Mouse (Mus musculus) lung, postnatal 36 days (tissue): ENCODE measurements at regions not wholly inside any gene's neighbourhood (a gene's known extent, or its start where the extent isn't known, plus 50 kb on each side); places are given as distances from the start of the nearest gene placed in this dataset.
A peak's percentile ranks its signal among the peaks of the same experiment; 100 is the strongest.
"Not testable (repeated sequence)": the region's sequence is repeated elsewhere in the genome, so short reads cannot be mapped to it uniquely, and the experiment has no call there.

Source experiments
- DNase-seq: peaks from one replicate; pipeline ENCODE4 v3.0.0; 2022; ENCODE audit warnings: mixed read lengths

DNA sequence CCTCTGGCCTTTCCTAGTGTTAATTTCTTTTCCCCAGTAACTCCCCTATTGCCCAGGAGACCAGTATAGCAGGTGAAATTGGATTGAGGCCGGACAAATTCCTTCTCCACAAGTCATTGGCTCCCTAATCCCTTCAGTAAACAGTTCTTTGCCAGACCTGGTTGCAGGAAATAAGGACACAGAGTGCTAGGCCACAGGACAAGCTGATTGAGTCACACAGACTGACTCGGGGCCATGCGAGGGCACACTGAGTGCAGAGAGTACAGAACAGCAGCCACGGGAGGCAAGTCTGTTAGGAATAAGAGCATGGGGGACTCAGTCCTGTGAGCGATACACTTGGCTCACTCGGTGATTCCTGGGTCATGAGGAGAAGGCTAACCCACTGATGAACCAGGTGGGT is 134.3 kb upstream of the Ajap1 start:
- DNase-seq: peak; percentile 5

DNA sequence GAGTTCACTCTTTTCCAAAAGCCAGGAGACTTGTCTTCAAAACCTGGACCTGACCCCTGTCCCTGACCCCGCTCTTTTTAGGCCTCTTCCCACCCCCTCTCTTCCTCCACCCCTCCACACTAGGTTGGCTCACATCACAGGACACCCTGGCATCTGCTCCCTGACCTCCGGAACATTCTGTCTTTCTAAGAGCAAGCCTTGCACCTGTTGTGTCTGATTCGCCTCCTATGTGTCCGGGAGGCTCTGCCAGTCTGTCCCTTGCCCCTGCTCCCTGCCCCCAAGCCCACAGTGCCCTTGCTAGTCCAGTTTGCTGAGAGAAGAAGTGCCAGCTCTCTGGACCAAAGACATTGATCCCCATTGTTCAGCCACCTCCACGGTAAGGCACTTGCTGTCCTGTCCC is 138.3 kb upstream of the Ajap1 start:
- DNase-seq: no peak

DNA sequence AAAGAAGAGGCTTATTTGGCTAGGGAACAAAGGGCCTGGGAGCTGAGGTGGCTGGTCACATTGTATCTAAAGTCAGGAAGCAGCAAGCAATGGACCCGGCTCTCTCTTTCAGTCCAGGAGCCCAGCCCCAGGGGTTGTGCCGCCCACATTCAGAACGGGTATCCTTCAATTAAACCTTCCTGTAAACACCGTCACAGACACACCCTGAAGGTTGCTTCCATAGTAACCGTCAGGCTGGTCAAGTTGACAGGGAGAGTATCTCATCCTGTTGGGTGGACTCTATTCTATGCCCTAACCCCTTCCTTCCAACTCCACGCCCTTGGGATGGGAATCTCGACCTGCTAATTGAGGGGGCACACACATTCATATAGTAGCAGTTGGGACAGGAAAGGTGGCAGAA is 148.6 kb upstream of the Ajap1 start:
- DNase-seq: no peak

DNA sequence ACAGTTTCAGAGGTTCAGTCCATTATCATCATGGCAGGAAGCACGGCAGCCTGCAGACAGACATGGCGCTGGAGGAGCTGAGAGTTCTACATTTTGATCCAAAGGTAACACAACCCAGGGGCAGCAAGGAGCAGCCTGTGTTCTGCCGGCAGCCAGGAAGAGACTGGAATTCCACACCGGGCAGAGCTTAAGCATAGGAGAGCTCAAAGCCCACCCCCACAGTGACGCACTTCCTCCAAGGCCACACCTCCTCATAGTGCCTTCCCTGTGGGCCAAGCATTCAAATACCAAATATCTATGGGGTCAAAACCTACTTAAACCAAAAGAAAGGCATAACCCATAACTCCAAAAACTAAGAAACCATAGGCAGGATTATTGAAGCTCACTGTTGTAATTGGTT is 149.4 kb upstream of the Ajap1 start:
- no peak for DNase-seq

DNA sequence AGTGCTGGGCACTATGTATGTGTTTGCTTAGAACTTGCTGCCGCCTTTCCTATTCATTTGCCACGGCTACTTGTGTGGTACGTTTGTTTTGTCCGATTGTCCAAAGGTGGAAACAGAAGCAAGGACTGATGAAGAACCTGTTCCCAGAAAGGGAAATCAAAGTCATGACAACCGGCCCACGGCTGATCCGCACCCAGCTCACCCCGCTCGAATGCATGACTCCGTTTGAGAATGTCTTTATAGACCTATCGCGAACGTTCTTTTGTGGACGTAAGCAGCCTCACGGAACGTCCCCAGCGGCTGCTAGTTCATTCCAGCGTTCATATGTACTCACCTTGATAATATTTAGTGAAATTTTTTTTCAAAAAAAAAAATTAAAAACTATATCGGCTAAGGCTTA is 149.9 kb upstream of the Ajap1 start:
- DNase-seq: no peak

DNA sequence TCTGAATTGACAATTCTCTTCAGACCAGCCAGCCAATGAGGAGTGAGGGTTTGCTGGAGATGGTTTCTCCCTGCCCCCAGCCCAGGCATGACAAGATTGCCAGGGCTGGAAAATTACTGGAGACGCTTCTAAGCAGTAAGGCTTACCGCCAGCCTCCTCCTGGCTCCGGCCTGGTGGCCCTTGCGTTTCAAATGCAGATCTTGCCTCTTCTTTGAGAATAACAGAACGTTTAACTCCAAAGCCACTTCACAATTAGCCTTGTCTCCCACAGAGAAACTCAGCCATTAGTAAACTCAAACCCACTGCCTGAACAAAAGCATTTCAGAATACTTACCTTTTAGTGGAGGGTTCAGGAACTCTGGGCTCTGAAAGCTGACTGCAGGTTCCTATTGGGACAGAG is 150.6 kb upstream of the Ajap1 start:
- DNase-seq: no peak

DNA sequence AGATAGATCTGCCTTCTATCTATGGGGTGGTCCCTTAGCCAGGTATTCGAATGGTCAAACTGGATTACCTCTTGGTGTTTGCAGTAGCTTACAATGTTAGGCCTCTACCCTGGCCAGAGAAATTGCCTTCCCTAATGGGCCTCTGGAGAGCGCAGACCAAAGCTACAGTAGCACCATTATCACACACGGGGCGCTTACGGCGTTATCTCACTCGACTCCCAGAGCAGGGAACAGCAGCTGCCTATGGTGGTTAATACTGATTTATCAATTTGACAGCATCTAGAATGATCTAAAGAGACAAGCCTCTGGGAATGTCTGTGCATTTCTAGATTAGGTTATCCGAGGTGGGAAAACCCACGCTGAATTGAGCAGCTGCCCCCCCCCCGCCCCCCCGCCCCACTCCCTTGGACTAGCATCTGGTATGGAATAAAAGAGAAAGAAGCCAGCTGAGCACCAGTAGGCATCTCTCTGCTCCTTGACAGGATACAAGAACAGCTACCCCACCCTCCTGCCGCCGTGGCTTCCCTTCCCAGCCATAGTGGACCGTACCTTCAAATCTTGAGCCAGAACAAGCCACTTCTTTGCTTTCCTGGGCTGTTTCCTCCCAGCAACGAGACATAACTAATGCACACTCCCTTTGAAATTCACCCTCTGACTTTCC is 151.7 kb upstream of the Ajap1 start:
- DNase-seq: no peak

DNA sequence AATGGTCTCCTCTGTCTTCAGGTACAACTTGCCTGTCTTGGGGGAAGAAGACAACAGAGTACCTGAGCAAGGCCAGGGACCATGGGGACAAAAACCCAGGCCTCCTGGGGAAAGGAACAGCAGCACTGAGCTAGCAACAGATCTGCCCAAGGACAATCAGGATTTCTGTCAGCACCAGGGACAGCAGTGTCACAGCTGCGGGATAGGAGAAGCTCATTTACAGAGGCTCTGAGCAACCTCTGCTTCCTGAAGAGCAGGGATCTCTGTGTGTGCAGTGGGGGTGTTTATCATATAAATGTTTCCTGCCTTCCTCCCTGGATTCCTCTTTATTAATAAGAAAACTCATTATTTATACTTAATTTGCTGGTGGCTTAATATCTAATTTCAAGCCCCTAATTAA is 155.4 kb upstream of the Ajap1 start:
- DNase-seq: no peak

DNA sequence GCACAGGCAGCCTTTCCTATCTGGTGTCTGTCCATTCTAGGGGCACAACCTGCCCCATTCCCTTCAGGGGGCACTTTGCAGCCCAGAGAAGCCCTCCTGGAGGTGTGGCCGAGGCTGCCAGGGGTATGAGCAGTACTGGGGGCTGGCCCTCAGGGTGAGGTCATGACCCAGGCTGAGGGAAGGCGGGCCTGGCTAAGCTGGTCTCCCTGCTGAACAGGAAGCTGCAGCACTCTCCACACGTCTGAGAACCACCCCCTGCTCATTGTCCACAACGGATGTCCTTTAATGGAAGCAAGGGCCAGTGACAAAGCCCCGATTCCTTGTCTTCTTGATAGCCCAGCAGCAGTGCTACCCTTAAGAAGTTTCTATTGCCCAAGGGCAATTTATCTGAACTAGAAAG is 169.2 kb upstream of the Ajap1 start:
- DNase-seq: no peak

DNA sequence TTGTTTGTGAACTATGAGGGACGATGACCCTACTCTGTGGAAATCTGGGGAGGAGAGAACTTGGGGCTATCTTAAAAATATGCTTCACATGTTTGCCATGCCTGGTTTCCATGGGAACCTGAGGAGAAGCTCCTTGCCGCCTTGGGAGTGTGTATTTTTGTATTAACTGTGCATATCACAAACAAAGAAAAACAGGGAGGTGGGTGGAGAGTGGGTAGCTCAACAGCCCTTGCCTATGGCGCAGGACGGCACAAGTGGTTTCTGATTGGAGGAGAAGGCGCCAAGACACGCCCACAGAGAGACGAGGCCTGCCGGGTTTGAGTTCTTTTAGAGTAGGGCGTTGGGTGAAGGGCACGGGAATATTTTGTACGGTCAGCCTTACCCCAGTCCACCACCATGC is 170.2 kb upstream of the Ajap1 start:
- no peak for DNase-seq

DNA sequence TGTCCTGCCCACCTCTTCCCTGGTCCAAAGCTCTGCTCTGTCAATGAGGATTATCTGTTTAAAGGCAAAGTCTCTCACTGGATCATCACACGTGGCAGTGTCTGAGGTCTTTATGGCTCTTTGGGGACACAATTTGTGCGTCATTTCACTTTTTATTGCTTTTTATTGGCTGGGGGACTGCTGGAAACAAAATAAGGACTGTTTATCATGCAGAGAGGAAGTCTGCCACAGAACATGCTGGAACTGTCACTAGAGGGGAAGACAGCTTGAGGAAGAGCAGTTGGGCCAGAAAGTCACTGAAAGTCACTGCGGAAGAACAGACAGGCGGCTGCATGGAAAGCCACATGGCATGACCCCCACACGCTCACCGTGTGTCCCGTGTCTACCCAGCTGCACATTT is 180.1 kb upstream of the Ajap1 start:
- no peak for DNase-seq

DNA sequence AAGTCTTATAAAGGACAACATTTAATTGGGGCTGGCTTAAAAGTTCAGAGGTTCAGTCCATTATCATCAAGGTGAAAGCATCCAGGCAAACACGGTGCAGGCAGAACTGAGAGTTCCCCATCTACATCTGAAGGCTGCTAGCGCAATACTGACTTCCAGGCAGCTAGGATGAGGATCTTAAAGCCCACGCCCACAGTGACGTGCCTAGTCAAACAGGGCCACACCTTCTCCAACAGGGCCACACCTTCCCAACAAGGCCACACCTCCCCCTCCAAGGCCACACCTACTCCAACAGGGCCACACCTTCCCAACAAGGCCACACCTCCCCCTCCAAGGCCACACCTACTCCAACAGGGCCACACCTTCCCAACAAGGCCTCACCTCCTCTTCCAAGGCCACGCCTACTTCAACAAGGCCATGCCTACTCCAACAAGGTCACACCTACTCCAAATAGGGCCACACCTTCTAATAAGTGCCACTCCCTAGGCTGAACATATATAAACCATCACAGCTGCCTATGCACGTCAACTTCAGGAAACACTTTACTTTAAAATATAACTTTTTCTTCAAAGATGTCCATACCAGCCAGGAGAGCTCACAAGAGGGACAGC is 184.1 kb upstream of the Ajap1 start:
- DNase-seq: not testable (repeated sequence)

DNA sequence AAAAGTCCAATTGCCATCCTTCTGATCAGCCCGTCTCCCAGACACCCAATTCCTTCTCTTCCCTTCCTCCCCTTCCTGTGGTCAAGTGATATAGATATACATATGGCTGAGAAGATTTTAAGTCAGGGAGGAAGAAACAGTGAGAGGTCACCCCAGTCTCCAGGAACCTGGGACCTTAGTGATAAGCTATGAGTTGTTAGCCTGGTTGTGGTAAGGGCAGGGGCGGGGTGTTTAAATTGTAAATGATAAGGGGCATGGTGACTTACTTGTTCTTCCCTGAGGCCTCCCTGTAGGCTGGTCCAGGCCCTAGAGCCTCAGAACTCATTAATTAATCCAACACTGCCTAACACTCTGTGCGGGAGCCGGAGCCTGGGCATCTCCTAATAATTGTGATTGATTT is 186.5 kb upstream of the Ajap1 start:
- no peak for DNase-seq

DNA sequence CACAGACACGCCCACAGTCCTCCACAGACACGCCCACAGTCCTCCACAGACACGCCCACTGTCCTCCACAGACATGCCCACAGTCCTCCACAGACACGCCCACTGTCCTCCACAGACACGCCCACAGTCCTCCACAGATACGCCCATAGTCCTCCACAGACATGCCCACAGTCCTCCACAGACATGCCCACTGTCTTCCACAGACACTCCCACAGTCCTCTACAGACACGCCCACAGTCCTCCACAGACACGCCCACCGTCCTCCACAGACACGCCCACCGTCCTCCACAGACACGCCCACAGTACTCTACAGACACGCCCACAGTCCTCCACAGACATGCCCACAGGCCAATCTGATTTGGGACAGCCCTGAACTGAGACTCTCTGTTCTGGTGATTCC is 187.6 kb upstream of the Ajap1 start:
- DNase-seq: no peak

DNA sequence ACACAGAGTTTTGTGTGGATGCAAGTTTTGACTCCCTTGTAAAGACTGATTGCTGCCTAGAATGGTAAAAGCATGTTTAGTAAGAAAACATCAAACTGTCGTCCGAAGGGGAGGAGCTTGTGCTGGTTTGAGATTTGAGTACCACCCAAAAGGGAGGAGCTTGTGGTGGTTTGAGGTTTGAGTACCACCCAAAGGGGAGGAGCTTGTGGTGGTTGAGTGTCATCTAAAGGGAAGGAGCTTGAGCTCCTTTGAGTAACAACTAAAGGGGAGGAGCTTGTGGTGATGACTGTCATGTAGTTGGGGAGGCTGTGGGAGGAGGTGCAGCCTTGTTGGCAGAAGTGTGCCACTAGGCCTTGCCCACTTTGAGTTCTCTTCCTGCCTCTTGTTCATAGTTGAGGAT is 192.8 kb upstream of the Ajap1 start:
- DNase-seq: no peak

DNA sequence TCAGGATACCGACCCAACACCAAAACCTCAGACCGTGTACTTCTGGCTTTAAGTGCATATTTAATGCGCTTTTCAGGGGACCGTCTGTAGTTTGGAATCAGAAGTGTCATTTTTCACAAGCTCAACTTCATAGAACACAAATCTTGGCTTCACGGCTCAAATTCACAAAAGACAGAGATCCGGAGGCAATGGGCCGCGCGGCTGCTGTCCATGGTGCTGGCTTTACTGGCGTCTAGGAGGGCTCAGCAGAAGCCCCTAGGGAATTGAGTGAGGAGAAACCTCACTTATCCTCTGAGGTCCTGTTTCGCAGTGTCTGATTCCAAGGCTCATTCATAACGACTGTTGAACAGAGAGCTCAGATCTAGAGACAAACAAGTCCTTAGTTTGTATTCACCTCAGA is 196.5 kb upstream of the Ajap1 start:
- DNase-seq: no peak

DNA sequence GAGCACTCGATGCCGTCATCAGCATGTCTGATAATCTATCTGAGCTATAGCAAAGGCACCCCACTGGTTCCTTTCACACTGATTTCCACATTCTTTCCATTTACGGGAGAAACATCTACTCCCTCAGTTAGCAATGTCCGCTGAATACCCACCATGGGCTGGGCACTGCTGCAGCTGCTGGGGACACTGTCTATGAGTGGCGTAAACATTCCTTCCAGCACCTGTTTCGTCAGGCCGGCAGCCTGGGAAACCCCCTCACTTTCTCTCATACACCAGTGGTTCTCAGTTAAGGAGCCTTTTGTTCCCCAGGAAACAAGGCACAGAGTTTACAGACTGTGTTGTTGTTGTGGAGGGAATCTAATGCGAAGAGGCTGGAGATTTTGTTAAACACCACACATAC is 205.8 kb upstream of the Ajap1 start:
- DNase-seq: no peak

DNA sequence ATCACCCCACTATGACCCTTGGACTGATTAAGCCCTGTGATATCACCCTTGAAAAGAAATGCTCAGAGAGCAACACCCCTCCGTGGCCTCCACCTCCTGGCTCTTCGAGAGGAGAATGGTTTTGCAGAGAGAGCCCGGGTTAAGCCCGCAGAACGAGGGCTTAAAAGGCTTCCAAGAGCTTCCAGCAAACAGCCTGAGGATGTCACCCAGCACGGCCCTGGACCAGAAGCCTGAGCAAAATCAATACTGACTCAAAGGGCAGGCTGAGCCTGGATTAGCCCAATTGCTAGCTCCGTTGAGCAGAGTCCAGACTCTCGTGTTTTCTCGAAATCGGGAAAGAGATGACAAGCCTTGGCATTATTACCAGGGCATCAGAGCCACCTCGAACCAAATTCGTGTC is 211.3 kb upstream of the Ajap1 start:
- DNase-seq: no peak

DNA sequence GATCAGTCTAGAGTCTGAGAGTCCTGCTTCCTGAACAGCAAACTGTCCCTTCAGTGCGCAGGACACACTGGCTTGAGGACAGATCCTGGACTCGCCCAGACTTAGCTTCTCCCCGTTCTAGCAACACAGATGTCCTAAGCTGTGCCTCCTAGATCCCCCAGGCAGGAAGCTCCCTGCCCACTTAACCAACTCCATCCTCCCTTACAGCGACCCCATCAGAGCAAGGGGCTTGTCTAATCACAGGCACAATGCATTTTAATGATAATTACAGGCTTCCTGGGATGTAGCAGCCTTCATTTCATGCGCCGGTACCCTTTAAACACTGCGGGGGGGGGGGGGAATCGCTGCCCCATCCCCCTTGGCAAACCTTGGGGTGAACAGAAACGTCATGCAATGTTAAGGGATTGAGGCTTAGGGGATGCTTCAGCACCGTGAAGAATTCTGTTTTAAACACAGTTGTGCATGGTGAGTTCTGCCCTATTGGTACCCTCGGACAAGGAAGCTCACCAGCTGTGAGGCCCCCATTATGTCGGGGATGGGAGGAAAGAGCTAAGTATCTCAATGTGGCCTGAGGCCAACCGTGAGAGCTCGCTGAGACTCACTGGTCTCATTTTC is 213.9 kb upstream of the Ajap1 start:
- DNase-seq: no peak

DNA sequence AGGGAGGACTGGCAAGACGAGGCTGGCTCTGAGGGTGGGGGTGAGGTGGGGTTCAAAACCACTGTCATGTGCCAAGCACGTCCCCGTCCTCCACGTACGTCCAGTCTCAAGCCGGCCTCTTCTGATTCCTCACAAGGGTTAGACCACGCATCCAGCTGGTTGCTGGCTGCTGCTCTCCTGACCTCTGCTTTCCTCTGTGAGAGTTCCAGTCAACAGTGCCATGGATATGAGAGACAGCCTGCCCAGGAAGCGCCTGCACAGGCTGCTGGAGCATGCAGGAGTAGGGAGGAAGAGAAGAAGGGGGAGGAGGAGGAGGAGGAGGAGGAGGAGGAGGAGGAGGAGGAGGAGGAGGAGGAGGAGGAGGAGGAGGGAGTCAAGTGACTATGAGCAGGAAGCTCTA is 224.6 kb upstream of the Ajap1 start:
- DNase-seq: peak; percentile 9

DNA sequence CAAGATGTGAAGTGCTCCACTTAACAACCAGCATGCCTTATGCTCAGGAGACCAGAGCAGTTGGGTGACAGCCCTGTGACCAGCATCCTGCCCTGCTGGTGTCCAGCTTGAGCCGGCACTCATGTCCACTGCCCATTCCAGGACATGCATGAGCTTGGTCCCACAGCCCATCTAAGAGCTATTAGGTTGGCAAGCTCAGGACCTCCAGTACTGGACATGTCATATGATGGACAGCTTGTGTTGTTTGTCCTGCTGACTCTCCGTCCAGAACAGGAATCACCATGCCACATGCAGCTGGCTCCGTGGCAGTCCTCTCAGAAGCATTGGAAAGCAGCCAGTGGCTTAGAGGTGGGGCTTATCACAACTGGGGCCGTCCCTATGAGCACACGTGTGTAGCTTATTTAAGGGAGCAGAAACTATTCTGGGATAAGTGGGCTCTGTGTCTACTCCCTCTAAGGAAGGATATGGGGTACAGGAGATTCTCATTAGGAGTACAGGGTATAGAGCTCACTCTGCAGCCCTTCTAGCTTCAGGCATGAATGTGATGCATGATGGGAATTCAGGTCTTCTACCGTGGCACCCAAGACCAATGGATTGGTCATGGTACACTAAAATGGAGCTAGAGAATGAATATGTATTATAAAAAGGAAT is 232.5 kb upstream of the Ajap1 start:
- peak; percentile 14 for DNase-seq

DNA sequence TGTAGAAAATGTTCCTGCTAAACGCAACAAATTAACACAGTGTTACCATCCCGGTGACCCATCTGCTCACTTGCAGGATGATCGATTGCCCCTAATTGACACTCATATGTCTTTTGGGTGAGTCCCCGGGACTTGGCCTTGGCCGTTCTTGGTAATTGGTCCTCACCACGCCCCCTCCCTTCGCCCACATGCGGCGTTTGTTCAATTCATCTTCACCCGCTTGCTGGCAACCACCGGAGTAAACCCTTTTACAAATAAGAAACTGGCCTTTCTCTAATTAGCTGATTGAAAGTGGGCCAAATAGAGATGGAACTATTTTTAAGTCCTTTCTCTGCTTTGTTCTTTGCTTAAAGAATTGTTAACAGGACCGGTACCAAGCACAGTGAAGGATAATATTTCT is 234.7 kb upstream of the Ajap1 start:
- DNase-seq: no peak

DNA sequence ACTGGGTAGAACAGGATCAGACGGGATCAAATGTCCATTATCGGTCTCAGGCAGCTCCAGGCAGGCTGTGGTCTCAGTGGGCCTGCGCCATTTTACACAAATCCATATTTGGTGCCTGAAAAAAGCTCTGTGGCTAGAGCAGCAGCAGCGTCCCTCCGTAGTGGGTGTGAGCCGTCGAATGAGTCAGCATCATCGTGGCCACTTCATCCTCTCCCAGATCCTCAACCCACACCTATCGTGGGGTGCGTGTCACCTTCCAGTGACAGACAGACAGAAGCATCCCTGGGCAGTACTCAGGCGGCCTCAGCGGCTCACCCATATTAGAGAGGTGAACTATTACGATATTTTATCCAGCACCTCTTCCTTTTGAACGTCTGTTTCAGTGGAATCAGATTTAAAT is 233.0 kb upstream of the A430005L14Rik start:
- DNase-seq: no peak

DNA sequence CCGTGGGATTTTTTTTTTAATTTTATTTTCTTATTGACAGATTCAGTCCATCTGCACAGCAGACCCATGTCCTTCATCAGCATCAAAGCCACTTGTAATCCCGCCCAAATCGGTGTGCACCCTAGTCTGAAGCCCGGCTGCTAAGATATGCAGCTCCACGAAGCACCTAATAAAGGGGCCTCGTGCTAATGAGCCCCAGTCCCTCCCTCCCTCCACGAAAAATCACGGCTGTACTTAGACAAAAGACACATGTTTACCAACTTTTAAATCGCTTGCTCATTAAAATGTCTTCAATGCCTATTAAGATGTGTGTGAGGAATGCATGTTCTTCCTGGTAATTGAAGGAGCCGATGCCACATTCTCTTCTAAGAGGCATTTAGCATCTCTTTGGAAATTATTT is 229.8 kb upstream of the A430005L14Rik start:
- no peak for DNase-seq
